Mouse (Mus musculus) forebrain, postnatal 0 days (tissue): ENCODE data around the gene Capn12. TPM values are rescaled to one million over a fixed set of nuclear protein-coding genes. Genes with fewer than 3 reads are reported as not detected.

Experiments used
- ATAC-seq: fragments of 200-750 bp; cut with Nextera tagmentation; 2 replicates; pipeline ENCODE4 v1.8.0; 2017; ENCODE audit warnings: mild to moderate bottlenecking, moderate library complexity
- DNase-seq: peaks from one replicate; pipeline ENCODE4 v3.0.0-alpha.2; 2015
- H3K27ac ChIP-seq: fragments of 300-500 bp; sonication (generic); 2 replicates; pipeline ENCODE4 v1.5.1; 2014; ENCODE audit warnings: low read depth, mild to moderate bottlenecking, antibody characterized with exemption, low read length, moderate library complexity, mixed read lengths
- H3K27me3 ChIP-seq: fragments of 300-500 bp; sonication (generic); 2 replicates; pipeline ENCODE4 v1.6.1; 2014; ENCODE audit warnings: mild to moderate bottlenecking, low read length, mixed read lengths; ENCODE audit not compliant: insufficient read depth
- H3K36me3 ChIP-seq: fragments of 300-500 bp; sonication (generic); 2 replicates; pipeline ENCODE4 v1.6.1; 2014; ENCODE audit warnings: mild to moderate bottlenecking, moderate library complexity; ENCODE audit not compliant: insufficient read depth
- H3K4me1 ChIP-seq: fragments of 300-500 bp; sonication (generic); 2 replicates; pipeline ENCODE4 v1.6.1; 2014; ENCODE audit warnings: antibody characterized with exemption; ENCODE audit not compliant: insufficient read depth
- H3K4me2 ChIP-seq: fragments of 300-500 bp; sonication (generic); 2 replicates; pipeline ENCODE4 v1.6.1; 2014; ENCODE audit warnings: low read depth, mild to moderate bottlenecking, moderate library complexity
- H3K4me3 ChIP-seq: fragments of 300-500 bp; sonication (generic); 2 replicates; pipeline ENCODE4 v1.5.1; 2014; ENCODE audit warnings: low read depth, low read length, mixed read lengths
- H3K9ac ChIP-seq: fragments of 300-500 bp; sonication (generic); 2 replicates; pipeline ENCODE4 v1.6.1; 2014; ENCODE audit warnings: mild to moderate bottlenecking
- H3K9me3 ChIP-seq: fragments of 300-500 bp; sonication (generic); 2 replicates; pipeline ENCODE4 v1.6.1; 2016; ENCODE audit warnings: low read length
- CTCF ChIP-seq: sonication (generic); IDR thresholded peaks from 2 replicates; pipeline ENCODE4 v1.5.1; 2016; ENCODE audit warnings: antibody characterized with exemption, control low read depth, low read depth
- WGBS: fragments of 180-500 bp; shearing (Covaris S2); extraction: QIAGEN DNeasy Blood & Tissue Kit; methylation state at CpG from one replicate; pipeline ENCODE4 v1.1.7; 2014; 5-methylcytosine and 5-hydroxymethylcytosine counted together
- polyA plus RNA-seq: library from polyadenylated mRNA; unstranded; fragments of >200 nt; fragmentation: Nextera tagmentation; extraction: Ambion mirVana; gene quantifications from 2 replicates; pipeline ENCODE4 v1.2.1, GENCODE M21; 2015
- total RNA-seq: library from RNA; depleted of rRNA; stranded (reverse); fragments of >200 nt; gene quantifications from 2 replicates; pipeline ENCODE4 v1.2.3, GENCODE M21; 2014

The Capn12 gene
- total and polyA plus RNA-seq, 2 experiments from 2014 or later: 0.27 TPM; not detected in 1

DNA sequence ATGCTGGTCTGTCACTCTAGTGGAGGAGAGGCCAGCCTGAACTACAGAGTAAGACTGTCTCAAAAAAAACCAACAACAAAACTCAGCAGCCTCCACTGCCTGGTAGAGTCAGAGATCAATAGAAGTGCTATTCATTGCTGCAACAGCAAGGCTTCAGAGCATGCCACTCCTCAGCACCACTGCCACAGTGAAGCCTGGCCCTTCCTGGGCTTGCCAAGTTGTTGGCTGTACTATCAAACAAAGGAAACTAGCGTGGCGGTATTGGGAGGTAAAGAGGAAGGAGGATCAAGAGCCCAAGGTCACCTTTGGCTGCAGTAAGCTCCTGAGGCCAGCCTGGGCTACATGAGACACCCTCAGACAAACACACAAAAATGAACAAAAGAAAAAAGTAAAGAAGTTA, 45.0 kb downstream of the Capn12 start:
- Histone ChIP-seq H3K4me3 (no peak overlapping the region), H3K36me3 (no peaks in the 10 kb centered on the region), H3K27ac (no peak overlapping the region), H3K4me2 (no peak overlapping the region), H3K4me1 (peaks cover 14% of the 10 kb centered on the region), H3K9me3 (no peaks in the 10 kb centered on the region), H3K9ac (no peak overlapping the region), H3K27me3 (no peaks in the 10 kb centered on the region)
- ATAC-seq: no peak
- TF ChIP-seq CTCF: no peak
- DNase-seq: no peak
- 24% methylated on average over 2 of the region's 2 CpGs for WGBS

DNA sequence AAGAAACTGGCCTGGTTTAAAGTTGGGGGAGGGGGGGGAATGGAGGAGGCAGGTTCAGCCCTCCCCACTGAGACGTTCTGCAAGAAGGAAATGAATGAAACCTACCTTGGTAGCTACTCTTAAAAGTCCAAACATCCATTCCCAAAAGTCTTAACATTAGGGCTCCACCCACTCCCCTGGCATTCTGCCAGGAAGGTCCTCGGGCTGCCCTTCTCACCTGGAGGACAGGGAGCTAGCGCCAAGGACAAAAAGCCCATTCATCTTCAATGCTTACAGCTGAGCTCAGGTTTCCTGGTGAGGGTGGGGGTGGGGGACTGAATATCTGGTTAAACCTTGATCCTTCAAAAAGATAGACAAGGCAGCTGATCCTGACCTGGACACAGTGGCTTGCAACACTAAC, 48.2 kb downstream of the Capn12 start:
- no peaks in the 10 kb centered on the region for H3K9me3 ChIP-seq
- H3K4me2 ChIP-seq: no peak overlapping the region
- H3K27me3 ChIP-seq: no peaks in the 10 kb centered on the region
- ATAC-seq: no peak
- no peak overlapping the region for H3K27ac ChIP-seq
- DNase-seq: no peak
- H3K4me1 ChIP-seq: 0 out of 2 replicates have a peak, but pooled peaks cover 5% of the 10 kb centered on the region
- H3K36me3 ChIP-seq: no peaks in the 10 kb centered on the region
- 36% methylated on average over 3 of the region's 3 CpGs for WGBS
- H3K9ac ChIP-seq: no peak overlapping the region
- no peak for TF ChIP-seq CTCF
- H3K4me3 ChIP-seq: no peak overlapping the region

DNA sequence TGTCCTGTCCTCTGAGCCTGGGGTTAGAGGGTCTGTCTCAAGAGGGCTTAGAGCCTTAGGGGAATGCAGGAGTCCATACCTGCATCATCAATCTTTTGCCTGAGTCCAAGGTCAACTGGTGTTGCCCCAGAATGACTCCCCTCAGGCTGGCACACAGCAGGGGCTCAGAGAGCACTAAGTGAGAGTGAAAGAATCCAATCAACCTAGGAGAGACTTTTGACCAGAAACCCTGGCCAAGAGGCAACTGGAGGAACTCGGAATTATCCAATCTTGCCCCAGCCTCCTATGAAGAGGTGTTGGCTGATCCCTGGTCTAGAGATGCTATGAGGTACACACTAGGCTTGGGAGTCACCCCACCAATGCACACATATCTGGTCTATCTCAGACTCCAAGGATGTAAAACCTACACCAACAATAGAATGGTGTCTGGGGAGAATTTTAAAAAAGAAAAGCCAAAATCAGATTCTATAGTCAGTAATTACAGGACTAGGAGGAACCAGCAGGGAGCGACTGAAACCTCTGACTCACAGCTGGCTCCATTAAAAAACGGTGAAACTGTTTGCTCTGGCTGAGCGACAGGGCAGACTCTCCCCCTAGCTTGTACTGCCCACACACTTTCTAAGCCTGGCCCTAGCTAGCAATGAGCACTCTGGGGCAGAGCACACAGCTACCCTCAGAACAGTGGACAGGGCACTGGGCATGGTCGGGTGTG, 49.3 kb downstream of the Capn12 start:
- Histone ChIP-seq H3K9me3 (no peaks in the 10 kb centered on the region), H3K4me1 (no peaks in the 10 kb centered on the region), H3K4me3 (no peak overlapping the region), H3K27ac (no peak overlapping the region), H3K36me3 (no peaks in the 10 kb centered on the region), H3K4me2 (no peak overlapping the region), H3K9ac (no peak overlapping the region), H3K27me3 (no peaks in the 10 kb centered on the region)
- TF ChIP-seq CTCF: no peak
- DNase-seq (no peak), ATAC-seq (no peak)
- 54% methylated on average over 5 of the region's 5 CpGs for WGBS

DNA sequence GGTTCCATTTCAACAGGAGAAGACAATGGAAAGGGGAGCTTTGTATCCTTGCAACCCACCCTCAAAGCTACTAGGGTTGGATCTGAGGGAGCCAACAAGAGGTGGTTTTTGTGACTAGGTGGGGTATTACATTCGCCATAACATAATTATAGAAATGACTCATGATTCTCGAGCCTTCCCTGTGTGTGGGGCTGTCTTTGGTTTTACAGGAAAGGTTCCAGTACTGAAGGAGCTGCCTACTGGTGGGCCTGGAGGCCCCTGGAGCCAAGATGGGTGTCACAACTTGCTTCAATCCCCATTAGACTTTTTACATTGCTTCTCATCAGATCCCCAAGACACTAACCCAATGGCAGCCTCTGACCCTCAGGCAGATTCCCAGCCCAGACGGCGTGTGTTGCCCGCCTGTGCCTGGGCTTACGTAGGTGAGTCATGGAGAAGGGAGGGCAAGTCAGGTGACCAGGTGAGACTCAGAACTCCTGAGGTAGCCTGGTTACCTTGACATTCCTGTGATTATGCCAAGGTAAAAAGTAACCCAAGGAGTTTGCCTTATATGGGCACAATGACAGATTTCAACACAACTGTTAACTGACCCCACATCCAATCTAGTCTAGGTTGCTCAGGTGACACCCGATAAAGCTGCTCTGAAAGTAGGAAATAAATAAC, 49.9 kb downstream of the Capn12 start:
- Histone ChIP-seq H3K9me3 (no peaks in the 10 kb centered on the region), H3K4me1 (no peaks in the 10 kb centered on the region), H3K4me2 (no peak overlapping the region), H3K27ac (no peak overlapping the region), H3K4me3 (no peak overlapping the region), H3K36me3 (no peaks in the 10 kb centered on the region), H3K9ac (no peak overlapping the region), H3K27me3 (no peaks in the 10 kb centered on the region)
- WGBS: 96% methylated on average over 7 of the region's 7 CpGs
- TF ChIP-seq CTCF: no peak
- DNase-seq (no peak), ATAC-seq (no peak)

DNA sequence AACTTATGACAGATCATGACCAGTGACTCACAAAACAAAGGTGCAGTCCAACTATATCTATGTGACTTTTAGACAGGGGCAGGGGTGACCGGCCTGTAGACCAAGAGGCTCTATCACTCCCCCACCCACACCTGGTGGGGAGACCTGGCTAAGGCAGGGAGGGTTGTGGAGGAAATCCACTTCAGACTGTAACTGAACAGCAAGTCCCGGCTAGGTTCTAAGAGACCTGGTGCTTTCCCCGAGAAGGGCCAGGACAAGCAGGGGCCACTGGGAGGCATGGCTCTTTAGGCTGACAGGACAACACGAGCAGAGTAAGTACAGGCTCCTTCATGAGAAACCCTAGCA, 50.4 kb downstream of the Capn12 start:
- ATAC-seq (no peak), DNase-seq (no peak)
- Histone ChIP-seq H3K27me3 (no peaks in the 10 kb centered on the region), H3K27ac (no peak overlapping the region), H3K4me3 (no peak overlapping the region), H3K36me3 (no peaks in the 10 kb centered on the region), H3K9ac (no peak overlapping the region), H3K4me1 (no peaks in the 10 kb centered on the region), H3K4me2 (no peak overlapping the region), H3K9me3 (no peaks in the 10 kb centered on the region)
- TF ChIP-seq CTCF: no peak
- WGBS: 84% methylated on average over 4 of the region's 4 CpGs

DNA sequence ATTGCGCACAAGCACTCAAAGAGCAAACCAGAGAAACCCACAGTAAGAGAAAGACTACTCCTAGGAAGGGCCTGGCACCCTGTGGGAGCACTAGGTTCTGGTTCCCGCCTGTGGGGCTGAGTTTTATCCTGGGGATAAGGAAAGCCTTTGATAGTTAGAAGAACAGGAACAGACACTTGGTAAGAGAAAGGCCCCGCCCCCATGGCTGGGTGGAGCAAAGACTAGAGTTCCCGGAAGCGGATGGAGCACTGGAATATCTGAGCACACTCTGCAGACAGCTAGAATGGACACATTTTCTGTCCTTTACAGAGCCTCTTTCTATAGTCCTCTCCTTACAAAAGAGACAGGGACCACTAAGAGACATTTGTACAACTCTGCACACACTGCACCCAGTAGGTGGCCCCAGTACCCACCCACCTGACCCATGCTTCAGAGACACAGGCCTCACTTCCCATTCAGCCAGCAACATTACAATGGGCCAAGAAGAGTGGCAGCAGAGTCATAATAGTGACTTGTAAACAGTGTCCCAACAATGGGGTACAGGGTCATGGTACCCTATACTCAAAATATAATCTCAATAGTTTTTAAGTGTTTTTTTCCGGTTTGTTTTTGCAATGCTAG, 51.3 kb downstream of the Capn12 start:
- WGBS: 82% methylated on average over 6 of the region's 6 CpGs
- Histone ChIP-seq H3K9ac (no peak overlapping the region), H3K27me3 (no peaks in the 10 kb centered on the region), H3K27ac (no peak overlapping the region), H3K4me2 (no peak overlapping the region), H3K36me3 (no peaks in the 10 kb centered on the region), H3K9me3 (no peaks in the 10 kb centered on the region), H3K4me3 (no peak overlapping the region), H3K4me1 (no peaks in the 10 kb centered on the region)
- ATAC-seq (no peak), DNase-seq (no peak)
- TF ChIP-seq CTCF: no peak

DNA sequence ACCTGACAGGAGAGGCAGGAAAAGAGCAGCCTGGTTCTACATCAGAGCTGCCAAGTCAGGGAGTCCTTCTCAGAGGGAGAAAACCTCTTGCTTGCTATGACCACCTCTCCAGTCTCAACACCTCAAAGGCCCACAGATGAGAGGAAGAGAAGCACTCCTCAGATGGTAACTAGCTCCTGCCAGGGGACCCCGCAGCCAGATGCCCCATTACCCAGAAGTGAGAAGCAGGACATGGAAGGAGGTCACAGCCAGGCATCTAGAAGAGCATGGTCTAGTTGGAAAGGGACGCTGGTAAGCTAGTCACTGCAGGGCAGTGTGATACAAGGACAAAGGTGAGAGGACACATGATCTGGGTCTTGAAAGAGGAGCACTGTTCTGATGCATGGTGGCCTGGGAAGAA, 52.6 kb downstream of the Capn12 start:
- H3K36me3 ChIP-seq: no peaks in the 10 kb centered on the region
- no peak for DNase-seq
- no peak overlapping the region for H3K27ac ChIP-seq
- no peak overlapping the region for H3K4me3 ChIP-seq
- H3K4me2 ChIP-seq: no peak overlapping the region
- ATAC-seq: no peak
- 89% methylated on average over 2 of the region's 2 CpGs for WGBS
- no peak for TF ChIP-seq CTCF
- no peak overlapping the region for H3K9ac ChIP-seq
- H3K4me1 ChIP-seq: no peaks in the 10 kb centered on the region
- H3K27me3 ChIP-seq: no peaks in the 10 kb centered on the region
- H3K9me3 ChIP-seq: no peaks in the 10 kb centered on the region
